Mouse (Mus musculus) ES-Bruce4 (cell line): ENCODE data around the gene 5830473C10Rik. TPM values are rescaled to one million over a fixed set of nuclear protein-coding genes. Genes with fewer than 3 reads are reported as not detected.

Source experiments
- H3K27ac ChIP-seq: 2 replicates; pipeline ENCODE4 v1.5.1; 2012; ENCODE audit warnings: low read length, inconsistent platforms; ENCODE audit not compliant: insufficient read depth
- H3K27me3 ChIP-seq: 2 replicates; pipeline ENCODE4 v1.6.1; 2012; ENCODE audit warnings: mild to moderate bottlenecking, low read length, inconsistent platforms; ENCODE audit not compliant: control insufficient read depth, poor library complexity, insufficient read depth, severe bottlenecking
- H3K36me3 ChIP-seq: 2 replicates; pipeline ENCODE4 v1.6.1; 2012; ENCODE audit warnings: inconsistent platforms, mild to moderate bottlenecking, low read length, moderate library complexity; ENCODE audit not compliant: control insufficient read depth, poor library complexity, insufficient read depth, severe bottlenecking
- H3K4me1 ChIP-seq: one replicate; pipeline ENCODE4 v1.8.1; 2011; ENCODE audit warnings: low read length; ENCODE audit not compliant: control insufficient read depth, insufficient read depth
- H3K4me3 ChIP-seq: 2 replicates; pipeline ENCODE4 v1.5.1; 2011; ENCODE audit warnings: low read depth, mild to moderate bottlenecking, low read length
- H3K9ac ChIP-seq: 2 replicates; pipeline ENCODE4 v1.6.1; 2012; ENCODE audit warnings: low read depth, mild to moderate bottlenecking, inconsistent platforms; ENCODE audit not compliant: poor library complexity, severe bottlenecking
- H3K9me3 ChIP-seq: replicated peaks from 2 replicates; pipeline ENCODE4 v1.6.1; 2012; ENCODE audit warnings: mild to moderate bottlenecking, low read length, inconsistent platforms; ENCODE audit not compliant: control insufficient read depth, poor library complexity, insufficient read depth, severe bottlenecking
- CTCF ChIP-seq: IDR thresholded peaks from one replicate; pipeline ENCODE4 v1.8.1; 2011; ENCODE audit warnings: low read depth, low read length
- EP300 ChIP-seq: IDR thresholded peaks from 2 replicates; pipeline ENCODE4 v1.6.1; 2011; ENCODE audit warnings: low read depth, low read length; ENCODE audit not compliant: insufficient read depth
- POLR2A ChIP-seq: IDR thresholded peaks from one replicate; pipeline ENCODE4 v1.8.1; 2011; ENCODE audit warnings: low read length; ENCODE audit not compliant: insufficient read depth
- polyA plus RNA-seq: library from polyadenylated mRNA; stranded (reverse); fragments of >200 nt; gene quantifications from 2 replicates; pipeline ENCODE4 v1.2.4, GENCODE M21; 2011; ENCODE audit warnings: low read depth; ENCODE audit not compliant: missing spikeins, insufficient read depth, insufficient read length

Gene 5830473C10Rik
- polyA plus RNA-seq, 1 experiment: not detected

DNA sequence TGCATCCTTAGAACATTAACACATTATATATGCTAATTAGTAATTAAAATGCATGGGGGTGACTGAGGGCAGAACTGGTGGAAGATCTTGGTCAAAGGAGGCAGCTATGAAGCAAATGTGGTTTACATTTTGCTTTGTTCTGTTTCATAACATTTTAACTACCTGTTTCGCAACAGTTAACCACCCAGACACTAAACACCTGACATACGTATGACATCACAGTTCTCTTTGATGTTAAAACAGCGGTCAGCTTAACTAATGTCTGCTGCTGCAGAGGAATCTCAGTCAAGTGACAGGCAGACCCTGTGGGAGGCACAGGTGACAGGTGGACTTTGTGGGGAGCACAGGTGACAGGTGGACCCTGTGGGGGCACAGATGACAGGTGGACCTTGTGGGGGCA lies 57.0 kb downstream of the 5830473C10Rik start:
- H3K4me3 ChIP-seq: no peak overlapping the region
- no peak overlapping the region for H3K9ac ChIP-seq

DNA sequence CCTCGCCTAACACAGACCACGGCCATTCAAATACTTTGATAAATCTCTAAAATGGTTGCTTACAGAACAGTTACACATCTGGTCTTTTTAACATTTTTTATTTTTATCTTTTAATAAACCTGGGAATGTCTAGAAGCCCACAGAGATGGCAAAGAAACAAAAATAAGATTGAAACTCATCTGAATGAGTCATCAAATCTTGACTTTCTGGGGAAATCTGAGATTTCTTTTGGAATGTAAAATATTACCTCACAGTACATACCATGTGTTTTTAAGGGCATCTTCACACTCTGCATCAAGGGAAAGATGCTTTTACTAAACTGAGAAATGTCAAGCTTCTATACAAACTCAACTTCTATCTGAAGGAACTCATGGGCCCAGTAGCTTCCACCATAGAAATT lies 60.4 kb downstream of the 5830473C10Rik start:
- H3K27ac ChIP-seq: no peak overlapping the region
- no peaks in the 10 kb centered on the region for H3K27me3 ChIP-seq
- TF ChIP-seq CTCF (no peak), POLR2A (no peak), EP300 (no peak)
- H3K36me3 ChIP-seq: no peaks in the 10 kb centered on the region
- no peaks in the 10 kb centered on the region for H3K9me3 ChIP-seq
- no peak overlapping the region for H3K4me3 ChIP-seq
- H3K4me1 ChIP-seq: no peaks in the 10 kb centered on the region
- no peak overlapping the region for H3K9ac ChIP-seq

More for the DNA sequence above, 57.0 kb downstream of the 5830473C10Rik start:
- TF ChIP-seq CTCF: no peak
- TF ChIP-seq EP300: no peak
- no peak for TF ChIP-seq POLR2A
- Histone ChIP-seq H3K4me1 (no peaks in the 10 kb centered on the region), H3K27ac (no peak overlapping the region), H3K9me3 (no peaks in the 10 kb centered on the region), H3K27me3 (no peaks in the 10 kb centered on the region), H3K36me3 (no peaks in the 10 kb centered on the region)

DNA sequence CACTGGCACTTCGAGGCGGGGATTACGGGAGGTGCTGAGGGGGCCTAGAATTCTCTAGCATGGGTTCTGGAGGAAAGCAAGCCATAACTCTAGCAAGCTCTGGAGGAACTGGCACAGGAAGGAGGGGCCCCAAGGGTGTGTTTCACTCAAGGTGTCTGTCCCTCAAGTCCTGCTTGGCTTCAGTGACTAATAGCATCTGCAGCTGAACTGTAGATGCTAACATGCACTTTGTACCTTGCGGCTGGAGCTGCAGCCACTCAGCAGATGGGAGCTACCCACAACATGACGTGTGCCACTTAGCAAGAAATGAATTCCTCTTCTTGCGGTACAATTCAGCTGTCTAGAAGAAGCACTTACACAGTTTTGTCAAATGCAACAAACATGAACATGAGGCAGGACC lies 60.8 kb downstream of the 5830473C10Rik start:
- Histone ChIP-seq H3K36me3 (no peaks in the 10 kb centered on the region), H3K4me1 (no peaks in the 10 kb centered on the region), H3K27me3 (no peaks in the 10 kb centered on the region), H3K9ac (no peak overlapping the region), H3K27ac (no peak overlapping the region), H3K9me3 (no peaks in the 10 kb centered on the region), H3K4me3 (no peak overlapping the region)
- TF ChIP-seq POLR2A: no peak
- no peak for TF ChIP-seq EP300
- TF ChIP-seq CTCF: no peak

DNA sequence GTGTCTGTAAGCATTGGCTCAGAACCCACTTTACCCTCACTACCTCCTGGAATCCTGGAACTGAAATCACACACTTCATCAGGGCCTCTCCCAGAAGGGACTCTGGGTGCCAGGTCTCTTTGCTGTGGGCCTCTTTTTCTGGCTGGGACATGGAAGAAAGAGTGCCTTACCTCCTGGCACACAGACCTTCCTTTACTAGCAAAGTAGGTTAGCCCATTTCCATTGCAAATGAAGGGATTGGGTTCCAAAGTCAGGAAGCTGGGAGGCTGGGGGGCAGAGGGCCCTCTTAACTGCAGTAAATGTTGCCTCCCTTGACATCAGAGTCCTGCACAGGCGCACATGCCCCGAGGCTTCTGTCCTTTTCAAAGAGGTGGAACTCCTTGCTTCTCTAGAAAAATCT lies 62.3 kb downstream of the 5830473C10Rik start:
- H3K36me3 ChIP-seq: no peaks in the 10 kb centered on the region
- no peaks in the 10 kb centered on the region for H3K9me3 ChIP-seq
- H3K9ac ChIP-seq: no peak overlapping the region
- H3K27ac ChIP-seq: no peak overlapping the region
- no peaks in the 10 kb centered on the region for H3K4me1 ChIP-seq
- H3K27me3 ChIP-seq: no peaks in the 10 kb centered on the region
- no peak overlapping the region for H3K4me3 ChIP-seq
- TF ChIP-seq CTCF (no peak), EP300 (no peak), POLR2A (no peak)

DNA sequence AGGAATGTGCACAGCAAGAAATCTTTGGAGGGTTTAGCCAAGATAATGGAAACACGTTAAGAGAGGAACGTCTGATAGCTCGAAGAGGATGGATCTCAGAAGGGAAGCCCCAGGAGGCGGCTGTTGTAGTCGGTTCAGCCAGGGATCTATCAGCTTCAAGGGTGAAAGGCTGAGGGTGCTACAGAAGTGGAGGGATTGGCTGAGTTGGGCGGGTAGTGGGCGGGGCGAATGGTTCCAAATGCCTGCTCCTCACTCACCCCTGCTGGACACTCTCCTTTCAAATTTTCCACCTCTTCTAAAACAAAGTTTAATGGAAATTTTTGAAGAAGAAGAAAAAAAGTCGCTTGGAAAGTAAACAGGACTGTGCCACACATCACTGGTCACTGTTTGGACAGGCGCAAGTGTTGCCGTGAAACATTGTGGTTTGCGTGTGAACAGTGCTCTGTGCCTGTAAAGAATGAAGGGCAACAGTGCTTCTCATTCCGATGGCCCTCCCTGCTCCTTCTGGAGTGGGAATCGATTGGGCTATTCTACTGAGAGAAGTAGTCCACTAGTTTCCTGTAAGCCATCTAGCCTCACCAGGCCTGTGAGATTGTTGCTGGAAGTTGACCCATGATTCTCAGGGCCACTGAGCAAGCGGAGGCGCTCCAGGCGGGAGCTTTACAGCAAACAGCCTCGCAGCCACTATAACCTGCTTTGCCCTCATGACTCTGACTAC lies 64.0 kb downstream of the 5830473C10Rik start:
- H3K36me3 ChIP-seq: no peaks in the 10 kb centered on the region
- H3K27me3 ChIP-seq: no peaks in the 10 kb centered on the region
- H3K9me3 ChIP-seq: no peaks in the 10 kb centered on the region
- no peak overlapping the region for H3K9ac ChIP-seq
- no peaks in the 10 kb centered on the region for H3K4me1 ChIP-seq
- TF ChIP-seq EP300 (no peak), POLR2A (no peak), CTCF (no peak)
- H3K4me3 ChIP-seq: no peak overlapping the region
- H3K27ac ChIP-seq: no peak overlapping the region

DNA sequence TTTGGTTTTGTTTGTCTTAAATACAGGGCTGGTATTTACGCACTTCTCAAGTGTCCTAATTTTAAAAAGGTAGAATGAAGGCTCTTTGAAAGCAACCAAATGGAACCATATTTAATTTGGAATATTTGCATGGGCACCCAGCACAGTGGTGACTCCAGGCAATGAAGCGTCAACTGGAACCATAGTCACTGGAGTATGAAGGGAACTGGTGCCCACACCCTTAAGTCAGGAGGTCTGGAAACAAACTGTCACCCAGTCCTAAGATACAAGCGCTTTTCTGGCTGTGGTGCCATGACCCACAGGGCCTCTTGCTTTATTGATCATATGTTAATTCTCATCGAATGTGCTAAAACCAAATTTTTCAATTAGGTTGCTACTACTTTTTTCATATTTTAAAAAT lies 66.5 kb downstream of the 5830473C10Rik start:
- Histone ChIP-seq H3K27ac (no peak overlapping the region), H3K9me3 (no peaks in the 10 kb centered on the region), H3K9ac (no peak overlapping the region), H3K4me3 (no peak overlapping the region), H3K27me3 (no peaks in the 10 kb centered on the region), H3K4me1 (no peaks in the 10 kb centered on the region), H3K36me3 (no peaks in the 10 kb centered on the region)
- no peak for TF ChIP-seq POLR2A
- no peak for TF ChIP-seq CTCF
- TF ChIP-seq EP300: no peak
